Mouse (Mus musculus): ENCODE measurements around the gene Tmem239. TPM values are rescaled to one million over a fixed set of nuclear protein-coding genes. Genes with fewer than 3 reads are reported as not detected.

Tmem239 gene
- polyA plus RNA-seq, 1 experiment, result 0.02 TPM

GRCm38 (mm10) chr2:130374951-130375350, 31.3 kb upstream of the Tmem239 start:
- Histone ChIP-seq H3K4me3 (ENCODE audit: insufficient read depth, poor library complexity, severe bottlenecking) (no peak overlapping the region), H3K36me3 (ENCODE audit: control insufficient read depth, insufficient read depth) (no peaks in the 10 kb centered on the region), H3K27me3 (ENCODE audit: control insufficient read depth, insufficient read depth, insufficient read length) (peaks cover 31% of the 10 kb centered on the region), H3K79me2 (ENCODE audit: control insufficient read depth, insufficient read depth) (no peaks in the 10 kb centered on the region), H3K79me3 (ENCODE audit: low read depth) (no peaks in the 10 kb centered on the region), H3ac (ENCODE audit: control insufficient read depth, insufficient read length, low read depth) (no peak overlapping the region)
- TF ChIP-seq MYOD1 (IDR thresholded peaks at IDR 0.05; ENCODE audit: control insufficient read depth, insufficient read length, low read depth) (no peak), CEBPB (IDR thresholded peaks at IDR 0.05; ENCODE audit: low read depth) (no peak), MYOG (IDR thresholded peaks at IDR 0.05; ENCODE audit: control insufficient read depth, extremely low read depth, insufficient read length) (no peak), CTCF (IDR thresholded peaks at IDR 0.05; ENCODE audit: control insufficient read depth, insufficient read depth, insufficient read length) (no peak), USF1 (IDR thresholded peaks at IDR 0.05; ENCODE audit: low read depth) (no peak), FOSL1 (IDR thresholded peaks at IDR 0.05; ENCODE audit: insufficient read depth, low read length, poor library complexity, severe bottlenecking) (no peak), MAX (IDR thresholded peaks at IDR 0.05) (no peak)

- H3K27me3 ChIP-seq (ENCODE audit: control insufficient read depth, insufficient read depth, insufficient read length), result peaks cover 18% of the 10 kb centered on the region
- no peak overlapping the region for H3K4me3 ChIP-seq (ENCODE audit: insufficient read depth, poor library complexity, severe bottlenecking)
- TF ChIP-seq MYOG (IDR thresholded peaks at IDR 0.05; ENCODE audit: control insufficient read depth, extremely low read depth, insufficient read length), result no peak
- TF ChIP-seq FOSL1 (IDR thresholded peaks at IDR 0.05; ENCODE audit: insufficient read depth, low read length, poor library complexity, severe bottlenecking), result no peak
- no peak for TF ChIP-seq CTCF (IDR thresholded peaks at IDR 0.05; ENCODE audit: control insufficient read depth, insufficient read depth, insufficient read length)
- no peak for TF ChIP-seq CEBPB (IDR thresholded peaks at IDR 0.05; ENCODE audit: low read depth)
- TF ChIP-seq MYOD1 (IDR thresholded peaks at IDR 0.05; ENCODE audit: control insufficient read depth, insufficient read length, low read depth), result no peak
- TF ChIP-seq USF1 (IDR thresholded peaks at IDR 0.05; ENCODE audit: low read depth), result no peak
- no peak for TF ChIP-seq MAX (IDR thresholded peaks at IDR 0.05)
- no peak overlapping the region for H3ac ChIP-seq (ENCODE audit: control insufficient read depth, insufficient read length, low read depth)
- no peaks in the 10 kb centered on the region for H3K36me3 ChIP-seq (ENCODE audit: control insufficient read depth, insufficient read depth)
- no peaks in the 10 kb centered on the region for H3K79me3 ChIP-seq (ENCODE audit: low read depth)
- H3K79me2 ChIP-seq (ENCODE audit: control insufficient read depth, insufficient read depth), result no peaks in the 10 kb centered on the region
These were observed 23.1 kb upstream of the Tmem239 start for GRCm38 (mm10) chr2:130383205-130383604.

- H3K27me3 ChIP-seq (ENCODE audit: control insufficient read depth, insufficient read depth, insufficient read length), result peaks cover 17% of the 10 kb centered on the region
- no peaks in the 10 kb centered on the region for H3K36me3 ChIP-seq (ENCODE audit: control insufficient read depth, insufficient read depth)
- no peaks in the 10 kb centered on the region for H3K79me2 ChIP-seq (ENCODE audit: control insufficient read depth, insufficient read depth)
- H3ac ChIP-seq (ENCODE audit: control insufficient read depth, insufficient read length, low read depth), result no peak overlapping the region
- H3K79me3 ChIP-seq (ENCODE audit: low read depth), result no peaks in the 10 kb centered on the region
- TF ChIP-seq MYOG (IDR thresholded peaks at IDR 0.05; ENCODE audit: control insufficient read depth, extremely low read depth, insufficient read length) (no peak), CEBPB (IDR thresholded peaks at IDR 0.05; ENCODE audit: low read depth) (no peak), USF1 (IDR thresholded peaks at IDR 0.05; ENCODE audit: low read depth) (no peak), CTCF (IDR thresholded peaks at IDR 0.05; ENCODE audit: control insufficient read depth, insufficient read depth, insufficient read length) (no peak), FOSL1 (IDR thresholded peaks at IDR 0.05; ENCODE audit: insufficient read depth, low read length, poor library complexity, severe bottlenecking) (no peak), MAX (IDR thresholded peaks at IDR 0.05) (no peak), MYOD1 (IDR thresholded peaks at IDR 0.05; ENCODE audit: control insufficient read depth, insufficient read length, low read depth) (no peak)
- H3K4me3 ChIP-seq (ENCODE audit: insufficient read depth, poor library complexity, severe bottlenecking), result no peak overlapping the region
These were observed 22.4 kb upstream of the Tmem239 start for GRCm38 (mm10) chr2:130383895-130384294.

GRCm38 (mm10) chr2:130386212-130386611, 20.1 kb upstream of the Tmem239 start:
- Histone ChIP-seq H3K27me3 (ENCODE audit: control insufficient read depth, insufficient read depth, insufficient read length) (peaks cover 17% of the 10 kb centered on the region), H3K79me2 (ENCODE audit: control insufficient read depth, insufficient read depth) (no peaks in the 10 kb centered on the region), H3K79me3 (ENCODE audit: low read depth) (no peaks in the 10 kb centered on the region), H3ac (ENCODE audit: control insufficient read depth, insufficient read length, low read depth) (no peak overlapping the region), H3K4me3 (ENCODE audit: insufficient read depth, poor library complexity, severe bottlenecking) (no peak overlapping the region), H3K36me3 (ENCODE audit: control insufficient read depth, insufficient read depth) (no peaks in the 10 kb centered on the region)
- no peak for TF ChIP-seq CEBPB (IDR thresholded peaks at IDR 0.05; ENCODE audit: low read depth)
- no peak for TF ChIP-seq MAX (IDR thresholded peaks at IDR 0.05)
- TF ChIP-seq MYOD1 (IDR thresholded peaks at IDR 0.05; ENCODE audit: control insufficient read depth, insufficient read length, low read depth), result no peak
- TF ChIP-seq FOSL1 (IDR thresholded peaks at IDR 0.05; ENCODE audit: insufficient read depth, low read length, poor library complexity, severe bottlenecking), result no peak
- TF ChIP-seq CTCF (IDR thresholded peaks at IDR 0.05; ENCODE audit: control insufficient read depth, insufficient read depth, insufficient read length), result no peak
- TF ChIP-seq USF1 (IDR thresholded peaks at IDR 0.05; ENCODE audit: low read depth), result no peak
- no peak for TF ChIP-seq MYOG (IDR thresholded peaks at IDR 0.05; ENCODE audit: control insufficient read depth, extremely low read depth, insufficient read length)

- Histone ChIP-seq H3K79me2 (ENCODE audit: control insufficient read depth, insufficient read depth) (no peaks in the 10 kb centered on the region), H3K36me3 (ENCODE audit: control insufficient read depth, insufficient read depth) (no peaks in the 10 kb centered on the region), H3K79me3 (ENCODE audit: low read depth) (no peaks in the 10 kb centered on the region), H3K4me3 (ENCODE audit: insufficient read depth, poor library complexity, severe bottlenecking) (no peak overlapping the region), H3ac (ENCODE audit: control insufficient read depth, insufficient read length, low read depth) (no peak overlapping the region), H3K27me3 (ENCODE audit: control insufficient read depth, insufficient read depth, insufficient read length) (peaks cover 14% of the 10 kb centered on the region)
- TF ChIP-seq MYOG (IDR thresholded peaks at IDR 0.05; ENCODE audit: control insufficient read depth, extremely low read depth, insufficient read length) (no peak), MYOD1 (IDR thresholded peaks at IDR 0.05; ENCODE audit: control insufficient read depth, insufficient read length, low read depth) (no peak), FOSL1 (IDR thresholded peaks at IDR 0.05; ENCODE audit: insufficient read depth, low read length, poor library complexity, severe bottlenecking) (no peak), CTCF (IDR thresholded peaks at IDR 0.05; ENCODE audit: control insufficient read depth, insufficient read depth, insufficient read length) (no peak), USF1 (IDR thresholded peaks at IDR 0.05; ENCODE audit: low read depth) (no peak), MAX (IDR thresholded peaks at IDR 0.05) (no peak)
These were observed 17.5 kb upstream of the Tmem239 start for GRCm38 (mm10) chr2:130388796-130389195.
